Mouse (Mus musculus) MEL (cell line): Measurements from ENCODE around the gene Dhodh. TPM values are rescaled to one million over a fixed set of nuclear protein-coding genes. Genes with fewer than 3 reads are reported as not detected.

ENCODE experiments used
- DNase-seq: peaks from one replicate; pipeline ENCODE4 v3.0.0; 2011; ENCODE audit warnings: low read depth, low spot score
- H3K27ac ChIP-seq: 2 replicates; pipeline ENCODE4 v1.5.1; 2012; ENCODE audit warnings: low read depth, mild to moderate bottlenecking, control low read depth, low read length, moderate library complexity; ENCODE audit not compliant: control insufficient read depth
- H3K27me3 ChIP-seq, 2 experiments: fragments of 150-350 bp in 1 of 2; sonication (generic) in 1 of 2; 2 replicates each; pipeline ENCODE4 v1.6.1; 2012; ENCODE audit warnings: low read length in 2 of 2, mild to moderate bottlenecking in 2 of 2, improper control_type of control experiment in 1 of 2, moderate library complexity in 1 of 2; ENCODE audit not compliant: insufficient read depth in 2 of 2, control insufficient read depth in 1 of 2
- H3K36me3 ChIP-seq, 2 experiments: 2 replicates each; pipeline ENCODE4 v1.6.1; 2012 to 2014; ENCODE audit warnings: low read length in 2 of 2, improper control_type of control experiment in 1 of 2, inconsistent platforms in 1 of 2, mild to moderate bottlenecking in 1 of 2; ENCODE audit not compliant: insufficient read depth in 2 of 2, control insufficient read depth in 1 of 2
- H3K4me1 ChIP-seq, 2 experiments: fragments of 150-350 bp in 1 of 2; sonication (generic) in 1 of 2; 2 replicates each; pipeline ENCODE4 v1.6.1; 2012; ENCODE audit warnings: low read length in 2 of 2, improper control_type of control experiment in 1 of 2, mild to moderate bottlenecking in 1 of 2; ENCODE audit not compliant: insufficient read depth in 2 of 2, control insufficient read depth in 1 of 2
- H3K4me3 ChIP-seq, 2 experiments: fragments of 150-350 bp in 1 of 2; sonication (generic) in 1 of 2; 2 replicates each; pipeline ENCODE4 v1.5.1; 2012; ENCODE audit warnings: low read depth in 2 of 2, low read length in 2 of 2, mild to moderate bottlenecking in 2 of 2, moderate library complexity in 2 of 2, control low read depth in 1 of 2, improper control_type of control experiment in 1 of 2; ENCODE audit not compliant: control insufficient read depth in 1 of 2, insufficient read depth in 1 of 2
- H3K79me2 ChIP-seq: 2 replicates; pipeline ENCODE4 v1.6.1; 2012; ENCODE audit warnings: mild to moderate bottlenecking, low read length, moderate library complexity; ENCODE audit not compliant: control insufficient read depth, poor library complexity, insufficient read depth
- H3K9ac ChIP-seq: 2 replicates; pipeline ENCODE4 v1.6.1; 2012; ENCODE audit warnings: low read depth, mild to moderate bottlenecking, control low read depth, low read length, moderate library complexity; ENCODE audit not compliant: control insufficient read depth, poor library complexity, severe bottlenecking
- H3K9me3 ChIP-seq: fragments of 150-350 bp; sonication (generic); replicated peaks from 2 replicates; pipeline ENCODE4 v1.6.1; 2012; ENCODE audit warnings: mild to moderate bottlenecking, low read length, improper control_type of control experiment, moderate library complexity; ENCODE audit not compliant: insufficient read depth
- CTCF ChIP-seq, 3 experiments: IDR thresholded peaks in 2 of 3; conservative IDR thresholded peaks in 1 of 3; 2 replicates each; pipeline ENCODE4 v1.5.1; 2011 to 2012; ENCODE audit warnings: low read length in 3 of 3, low read depth in 2 of 3, mild to moderate bottlenecking in 2 of 3, improper control_type of control experiment in 1 of 3, inconsistent platforms in 1 of 3, mixed read lengths in 1 of 3, moderate library complexity in 1 of 3; ENCODE audit not compliant: control insufficient read depth in 1 of 3, insufficient read depth in 1 of 3, poor library complexity in 1 of 3, severe bottlenecking in 1 of 3
- ELF1 ChIP-seq: IDR thresholded peaks from 2 replicates; pipeline ENCODE4 v1.6.1; 2014; ENCODE audit warnings: low read depth, mild to moderate bottlenecking, inconsistent platforms, low read length, improper control_type of control experiment, moderate library complexity
- MXI1 ChIP-seq: IDR thresholded peaks from 2 replicates; pipeline ENCODE4 v1.6.1; 2011; ENCODE audit warnings: mild to moderate bottlenecking, low read depth, low read length, improper control_type of control experiment
- MYB ChIP-seq: IDR thresholded peaks from 2 replicates; pipeline ENCODE4 v1.6.1; 2011; ENCODE audit warnings: mild to moderate bottlenecking, low read depth, low read length, improper control_type of control experiment
- POLR2A ChIP-seq, 2 experiments: IDR thresholded peaks; 2 replicates each; pipeline ENCODE4 v1.6.1; 2011 to 2012; ENCODE audit warnings: low read length in 2 of 2, mild to moderate bottlenecking in 2 of 2, control low read depth in 1 of 2, improper control_type of control experiment in 1 of 2, low read depth in 1 of 2, moderate library complexity in 1 of 2; ENCODE audit not compliant: control insufficient read depth in 1 of 2, insufficient read depth in 1 of 2, poor library complexity in 1 of 2
- POLR2AphosphoS5 ChIP-seq: IDR thresholded peaks from 2 replicates; pipeline ENCODE4 v1.6.1; 2012; ENCODE audit warnings: low read depth, borderline replicate concordance, mild to moderate bottlenecking, inconsistent platforms, low read length, moderate library complexity, mixed read lengths
- RAD21 ChIP-seq: IDR thresholded peaks from 2 replicates; pipeline ENCODE4 v1.6.1; 2011; ENCODE audit warnings: mild to moderate bottlenecking, low read depth, low read length, improper control_type of control experiment
- SMC3 ChIP-seq: IDR thresholded peaks from 2 replicates; pipeline ENCODE4 v1.6.1; 2011; ENCODE audit warnings: low read depth, low read length, improper control_type of control experiment
- TBP ChIP-seq: IDR thresholded peaks from 2 replicates; pipeline ENCODE4 v1.8.0; 2011; ENCODE audit warnings: low read depth, low read length, improper control_type of control experiment
- USF2 ChIP-seq, 2 experiments: IDR thresholded peaks; 2 replicates each; pipeline ENCODE4 v1.6.1; 2011 to 2012; ENCODE audit warnings: improper control_type of control experiment in 2 of 2, low read length in 2 of 2, borderline replicate concordance in 1 of 2, inconsistent platforms in 1 of 2, low read depth in 1 of 2, mild to moderate bottlenecking in 1 of 2; ENCODE audit not compliant: insufficient read depth in 1 of 2
- ZC3H11A ChIP-seq: IDR thresholded peaks from 2 replicates; pipeline ENCODE4 v1.6.1; 2012; ENCODE audit warnings: low read depth, mild to moderate bottlenecking, inconsistent platforms, low read length, improper control_type of control experiment
- polyA plus RNA-seq, 2 experiments: library from polyadenylated mRNA; stranded (reverse) in 1 of 2; unstranded in 1 of 2; fragments of >175 nt in 1 of 2; fragments of >200 nt in 1 of 2; gene quantifications; 2 replicates each; pipeline versions ENCODE4 v1.2.1 to v1.2.4; 2012; ENCODE audit warnings: low replicate concordance in 2 of 2, low read depth in 1 of 2; ENCODE audit not compliant: insufficient read length in 2 of 2, insufficient read depth in 1 of 2, missing spikeins in 1 of 2
- total RNA-seq: library from RNA; depleted of rRNA; stranded (reverse); fragments of 300-350 nt; gene quantifications from 2 replicates; pipeline ENCODE4 v1.2.3, GENCODE M21; 2012

Gene Dhodh
- total and polyA plus RNA-seq, 3 experiments, result 28.3 to 52.5 TPM; not detected in 1

DNA sequence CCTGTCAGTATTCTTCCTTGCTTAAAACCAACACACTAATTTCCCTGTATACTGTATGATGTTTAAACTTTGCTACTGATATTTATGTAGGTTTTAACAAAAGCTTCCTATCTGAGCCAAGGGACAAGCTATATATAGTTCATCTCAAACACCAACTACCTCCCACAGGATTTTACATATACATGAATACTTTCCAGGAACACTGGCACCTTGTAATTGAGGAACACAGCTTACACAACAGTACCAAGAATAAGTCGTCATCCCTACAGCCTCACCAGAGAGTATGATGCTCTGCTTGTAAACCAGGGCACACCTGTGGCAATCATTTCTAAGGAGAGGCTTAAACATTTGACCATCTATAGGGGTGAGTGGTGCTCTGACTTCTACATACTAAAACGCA is 1.7 kb downstream of the Dhodh start:
- no peak overlapping the region for H3K27ac ChIP-seq
- H3K4me3 ChIP-seq, result no peak overlapping the region
- no peaks in the 10 kb centered on the region for H3K9me3 ChIP-seq
- H3K9ac ChIP-seq, result no peak overlapping the region
- DNase-seq, result no peak
- peaks cover 4 to 6% of the 10 kb centered on the region in 2 experiments for H3K4me1 ChIP-seq
- H3K79me2 ChIP-seq, result peaks cover 6% of the 10 kb centered on the region
- TF ChIP-seq ELF1 (no peak), CTCF (IDR thresholded peaks at IDR 0.05 in 2 of 3, conservative IDR thresholded peaks at IDR 0.05 in 1 of 3; ENCODE audit: control insufficient read depth in 1 of 3, insufficient read depth in 1 of 3, low read depth in 2 of 3, low read length in 3 of 3, poor library complexity in 1 of 3, severe bottlenecking in 1 of 3) (0 out of 6 replicates have a peak, but pooled peaks of 1 of the 3 experiments have one; percentile 2)
- H3K27me3 ChIP-seq, result no peaks in the 10 kb centered on the region
- peaks cover 0 to 15% of the 10 kb centered on the region in 2 experiments; a peak in 2 of 4 replicates for H3K36me3 ChIP-seq

DNA sequence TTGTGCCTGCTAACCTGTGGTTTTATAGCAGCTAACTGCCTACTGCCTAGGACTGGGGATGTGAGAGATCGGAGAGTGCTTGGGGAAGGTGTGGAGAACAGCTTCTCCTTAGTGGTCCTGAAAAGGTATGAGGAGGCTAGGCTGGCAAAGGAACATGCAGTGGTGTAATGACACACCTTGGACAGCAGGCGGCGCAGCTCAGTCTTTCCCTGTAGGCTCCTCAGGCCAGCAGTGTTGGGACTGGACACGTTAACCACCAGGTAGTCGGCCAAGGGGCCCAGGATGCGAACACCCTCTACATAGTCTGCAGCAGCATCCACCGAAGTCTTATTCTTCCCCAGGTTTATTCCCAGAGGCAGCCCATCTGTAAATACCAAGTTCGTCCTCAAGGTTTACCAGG is 12.6 kb downstream of the Dhodh start:
- Histone ChIP-seq H3K4me3 (no peak overlapping the region), H3K9ac (no peak overlapping the region), H3K4me1 (peaks cover 2 to 13% of the 10 kb centered on the region in 2 experiments; a peak in 3 of 4 replicates), H3K9me3 (no peaks in the 10 kb centered on the region), H3K79me2 (no peaks in the 10 kb centered on the region), H3K36me3 (peaks cover 0 to 11% of the 10 kb centered on the region in 2 experiments; a peak in 3 of 4 replicates), H3K27ac (no peak overlapping the region), H3K27me3 (no peaks in the 10 kb centered on the region)
- no peak for TF ChIP-seq USF2 (IDR thresholded peaks at IDR 0.05; ENCODE audit: borderline replicate concordance in 1 of 2, insufficient read depth in 1 of 2, low read depth in 1 of 2, low read length in 2 of 2)
- no peak for TF ChIP-seq POLR2A (IDR thresholded peaks at IDR 0.05; ENCODE audit: control insufficient read depth in 1 of 2, insufficient read depth in 1 of 2, low read depth in 1 of 2, low read length in 2 of 2, poor library complexity in 1 of 2)
- 0 out of 2 replicates have a peak, but pooled peaks have one; percentile 11 for TF ChIP-seq ZC3H11A
- peak; percentile 45 for TF ChIP-seq RAD21
- TF ChIP-seq SMC3, result peak; percentile 76
- TF ChIP-seq CTCF (IDR thresholded peaks at IDR 0.05 in 2 of 3, conservative IDR thresholded peaks at IDR 0.05 in 1 of 3; ENCODE audit: control insufficient read depth in 1 of 3, insufficient read depth in 1 of 3, low read depth in 2 of 3, low read length in 3 of 3, poor library complexity in 1 of 3, severe bottlenecking in 1 of 3), result peak; percentile 83 to 99 (median 87)
- peak; percentile 70 for DNase-seq

DNA sequence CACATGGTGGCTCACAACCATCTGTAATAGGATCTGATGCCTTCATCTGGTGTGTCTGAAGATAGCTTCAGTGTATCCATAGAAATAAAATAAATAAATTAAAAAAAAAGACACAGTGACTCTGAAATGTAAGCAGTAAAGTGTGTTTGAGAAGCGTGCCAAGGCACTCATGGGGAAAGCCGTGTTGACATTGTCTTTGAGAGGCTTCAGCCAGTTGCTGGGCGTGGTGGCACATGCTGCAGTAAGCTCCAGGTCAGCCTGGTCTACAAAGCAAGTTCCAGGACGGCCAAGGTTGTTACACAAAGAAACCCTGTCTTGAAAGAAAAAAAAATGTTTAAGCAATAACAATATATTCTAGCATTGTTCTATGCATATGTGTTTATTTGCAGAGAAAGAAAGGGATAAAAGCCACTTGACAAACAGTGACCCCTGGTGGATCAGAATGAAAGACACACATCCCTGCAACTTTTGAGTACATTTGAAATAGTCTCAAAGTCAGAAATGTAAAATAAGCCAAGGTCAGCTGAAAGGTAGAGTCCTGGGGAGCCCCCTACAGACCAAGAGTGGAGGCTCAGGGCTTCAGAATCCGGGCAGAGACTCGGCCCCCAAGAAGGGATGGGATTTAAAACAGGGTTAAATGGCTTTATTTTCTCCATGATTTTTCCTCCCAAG is 15.2 kb downstream of the Dhodh start:
- Histone ChIP-seq H3K36me3 (peaks cover 0 to 11% of the 10 kb centered on the region in 2 experiments; a peak in 3 of 4 replicates), H3K79me2 (no peaks in the 10 kb centered on the region), H3K4me1 (peaks cover 2 to 13% of the 10 kb centered on the region in 2 experiments; a peak in 3 of 4 replicates), H3K9me3 (no peaks in the 10 kb centered on the region), H3K27me3 (no peaks in the 10 kb centered on the region), H3K4me3 (no peak overlapping the region), H3K9ac (no peak overlapping the region), H3K27ac (no peak overlapping the region)
- DNase-seq, result peak; percentile 78
- TF ChIP-seq POLR2AphosphoS5, result no peak
- TF ChIP-seq RAD21, result peak; percentile 63
- peak; percentile 9 to 79 (median 70); a peak in 4 of 6 replicates for TF ChIP-seq CTCF (IDR thresholded peaks at IDR 0.05 in 2 of 3, conservative IDR thresholded peaks at IDR 0.05 in 1 of 3; ENCODE audit: control insufficient read depth in 1 of 3, insufficient read depth in 1 of 3, low read depth in 2 of 3, low read length in 3 of 3, poor library complexity in 1 of 3, severe bottlenecking in 1 of 3)
- TF ChIP-seq TBP, result 0 out of 2 replicates have a peak, but pooled peaks have one; percentile 34
- TF ChIP-seq SMC3, result peak; percentile 50
- no peak for TF ChIP-seq MXI1
- 0 out of 2 replicates have a peak, but pooled peaks have one; percentile 39 for TF ChIP-seq ZC3H11A
- no peak for TF ChIP-seq MYB
